Mouse (Mus musculus): ENCODE data around the gene Gnai1. TPM values are rescaled to one million over a fixed set of nuclear protein-coding genes. Genes with fewer than 3 reads are reported as not detected.
"Not testable (repeated sequence)": the region's sequence is repeated elsewhere in the genome, so short reads cannot be mapped to it uniquely, and the experiment has no call there.

The Gnai1 gene
- under 1 TPM in 1 of 2 experiments, not detected in 1; 0.27 TPM for polyA plus RNA-seq (2017; shearing (Covaris generic))

- no peak for ATAC-seq
Measured at GRCm38 (mm10) chr5:18360281-18360819, at the start of gene Gnai1. Gene Gnai1, minus strand, starts transcription at chr5:18360355.

- ATAC-seq, result no peak
Measured at GRCm38 (mm10) chr5:18367864-18368263, 7.7 kb upstream of the Gnai1 start.

- ATAC-seq, result no peak
Measured at GRCm38 (mm10) chr5:18365460-18365859, 5.3 kb upstream of the Gnai1 start.

GRCm38 (mm10) chr5:18360956-18361355 is 801 bp upstream of the Gnai1 start:
- no peak for ATAC-seq

GRCm38 (mm10) chr5:18359376-18360280 is 527 bp downstream of the Gnai1 start:
- ATAC-seq, result no peak

- no peak for ATAC-seq
Measured at GRCm38 (mm10) chr5:18358778-18359177, 1.4 kb downstream of the Gnai1 start.

GRCm38 (mm10) chr5:18358191-18358590 is 2.0 kb downstream of the Gnai1 start:
- ATAC-seq, result no peak

GRCm38 (mm10) chr5:18347297-18347696 is 12.9 kb downstream of the Gnai1 start:
- no peak for ATAC-seq

- no peak for ATAC-seq
Measured at GRCm38 (mm10) chr5:18343455-18344142, 16.6 kb downstream of the Gnai1 start.

GRCm38 (mm10) chr5:18342765-18343454 is 17.2 kb downstream of the Gnai1 start:
- no peak for ATAC-seq

GRCm38 (mm10) chr5:18341876-18342275 is 18.3 kb downstream of the Gnai1 start:
- ATAC-seq, result not testable (repeated sequence)

- ATAC-seq, result no peak
Measured at GRCm38 (mm10) chr5:18332256-18332655, 27.9 kb downstream of the Gnai1 start.

- no peak for ATAC-seq
Measured at GRCm38 (mm10) chr5:18330726-18331125, 29.4 kb downstream of the Gnai1 start.

- no peak for ATAC-seq
Measured at GRCm38 (mm10) chr5:18326159-18326558, 34.0 kb downstream of the Gnai1 start.

GRCm38 (mm10) chr5:18323534-18323933 is 36.6 kb downstream of the Gnai1 start:
- ATAC-seq, result no peak

- no peak for ATAC-seq
Measured at GRCm38 (mm10) chr5:18321661-18322060, 38.5 kb downstream of the Gnai1 start.

GRCm38 (mm10) chr5:18318846-18319245 is 41.3 kb downstream of the Gnai1 start:
- no peak for ATAC-seq

GRCm38 (mm10) chr5:18307229-18307804 is 52.8 kb downstream of the Gnai1 start:
- no peak for ATAC-seq

- no peak for ATAC-seq
Measured at GRCm38 (mm10) chr5:18296584-18296983, 63.6 kb downstream of the Gnai1 start.

- ATAC-seq, result no peak
Measured at GRCm38 (mm10) chr5:18292744-18293143, 67.4 kb downstream of the Gnai1 start.

- ATAC-seq, result no peak
Measured at GRCm38 (mm10) chr5:18289530-18289929, 70.6 kb downstream of the Gnai1 start.

GRCm38 (mm10) chr5:18288694-18289093 is 71.5 kb downstream of the Gnai1 start:
- no peak for ATAC-seq
